Mouse (Mus musculus) bone marrow macrophage, adult 2 months (primary cell): Measurements from ENCODE around the gene Rnaseh2b.

Source experiments
- CTCF ChIP-seq: IDR thresholded peaks from 2 replicates; pipeline ENCODE4 v1.5.1; 2012; ENCODE audit warnings: low read depth, mild to moderate bottlenecking, low read length, moderate library complexity
- POLR2A ChIP-seq: IDR thresholded peaks from 2 replicates; pipeline ENCODE4 v1.6.1; 2012; ENCODE audit warnings: mild to moderate bottlenecking, low read depth, low read length, borderline replicate concordance

GRCm38 (mm10) chr14:62376115-62376514 lies 83.7 kb downstream of the Rnaseh2b start:
- TF ChIP-seq CTCF (no peak), POLR2A (no peak)
